Mouse (Mus musculus): ENCODE measurements around the gene Mapkap1. TPM values are rescaled to one million over a fixed set of nuclear protein-coding genes. Genes with fewer than 3 reads are reported as not detected.
A peak's percentile ranks its signal among the peaks of the same experiment; 100 is the strongest.

Gene Mapkap1
- total and polyA plus RNA-seq, 3 experiments = 37.4 to 90.0 (median 60.9) TPM

GRCm38 (mm10) chr2:34668440-34669191, 262.0 kb downstream of the Mapkap1 start:
- Histone ChIP-seq H3K36me3 (replicated peaks) (peaks cover 16% of the 10 kb centered on the region), H3K4me1 (ENCODE audit: insufficient read depth, low read depth, low read length) (peaks cover 15% of the 10 kb centered on the region), H3K4me3 (ENCODE audit: low read depth, low read length) (no peak overlapping the region), H3K9me3 (replicated peaks) (no peaks in the 10 kb centered on the region), H3K27me3 (ENCODE audit: insufficient read depth, low read length) (peaks cover 43% of the 10 kb centered on the region)
- DNase-seq (ENCODE audit: low spot score) (no peak), ATAC-seq (ENCODE audit: extremely low read depth, insufficient number of reproducible peaks, low FRiP score, poor library complexity, severe bottlenecking) (no peak)
- no peak for TF ChIP-seq GATA2 (IDR thresholded peaks at IDR 0.05; ENCODE audit: borderline replicate concordance, low read depth, low read length)
- no peak for TF ChIP-seq POLR2AphosphoS5 (IDR thresholded peaks at IDR 0.05; ENCODE audit: insufficient replicate concordance, low read depth, low read length)
- TF ChIP-seq GATA1 (IDR thresholded peaks at IDR 0.05; ENCODE audit: borderline replicate concordance, low read length) = no peak
- no peak for TF ChIP-seq TAL1 (conservative IDR thresholded peaks at IDR 0.05; ENCODE audit: low read depth, low read length)
- TF ChIP-seq CTCF (IDR thresholded peaks at IDR 0.05; ENCODE audit: low read depth, low read length) = no peak

- H3K9me3 ChIP-seq (replicated peaks) = no peaks in the 10 kb centered on the region
- ATAC-seq (ENCODE audit: extremely low read depth, insufficient number of reproducible peaks, low FRiP score, poor library complexity, severe bottlenecking) = no peak
- H3K36me3 ChIP-seq (replicated peaks) = peaks cover 23% of the 10 kb centered on the region
- TF ChIP-seq CTCF (IDR thresholded peaks at IDR 0.05; ENCODE audit: low read depth, low read length) = no peak
- TF ChIP-seq GATA1 (IDR thresholded peaks at IDR 0.05; ENCODE audit: borderline replicate concordance, low read length) = no peak
- no peak for TF ChIP-seq GATA2 (IDR thresholded peaks at IDR 0.05; ENCODE audit: borderline replicate concordance, low read depth, low read length)
- TF ChIP-seq POLR2AphosphoS5 (IDR thresholded peaks at IDR 0.05; ENCODE audit: insufficient replicate concordance, low read depth, low read length) = no peak
- TF ChIP-seq TAL1 (conservative IDR thresholded peaks at IDR 0.05; ENCODE audit: low read depth, low read length) = no peak
- peaks cover 37% of the 10 kb centered on the region for H3K27me3 ChIP-seq (ENCODE audit: insufficient read depth, low read length)
- no peak for DNase-seq (ENCODE audit: low spot score)
- peaks cover 15% of the 10 kb centered on the region for H3K4me1 ChIP-seq (ENCODE audit: insufficient read depth, low read depth, low read length)
- H3K4me3 ChIP-seq (ENCODE audit: low read depth, low read length) = no peak overlapping the region
Measured at GRCm38 (mm10) chr2:34669203-34669746, 262.7 kb downstream of the Mapkap1 start.

GRCm38 (mm10) chr2:34670470-34670869, 263.9 kb downstream of the Mapkap1 start:
- Histone ChIP-seq H3K36me3 (replicated peaks) (peaks cover 32% of the 10 kb centered on the region), H3K4me1 (ENCODE audit: insufficient read depth, low read depth, low read length) (peaks cover 15% of the 10 kb centered on the region), H3K4me3 (ENCODE audit: low read depth, low read length) (no peak overlapping the region), H3K9me3 (replicated peaks) (no peaks in the 10 kb centered on the region), H3K27me3 (ENCODE audit: insufficient read depth, low read length) (peaks cover 28% of the 10 kb centered on the region)
- DNase-seq (ENCODE audit: low spot score) (no peak), ATAC-seq (ENCODE audit: extremely low read depth, insufficient number of reproducible peaks, low FRiP score, poor library complexity, severe bottlenecking) (no peak)
- TF ChIP-seq TAL1 (conservative IDR thresholded peaks at IDR 0.05; ENCODE audit: low read depth, low read length) (no peak), POLR2AphosphoS5 (IDR thresholded peaks at IDR 0.05; ENCODE audit: insufficient replicate concordance, low read depth, low read length) (no peak), CTCF (IDR thresholded peaks at IDR 0.05; ENCODE audit: low read depth, low read length) (no peak), GATA2 (IDR thresholded peaks at IDR 0.05; ENCODE audit: borderline replicate concordance, low read depth, low read length) (no peak), GATA1 (IDR thresholded peaks at IDR 0.05; ENCODE audit: borderline replicate concordance, low read length) (no peak)

- H3K4me1 ChIP-seq (ENCODE audit: insufficient read depth, low read depth, low read length) = peaks cover 15% of the 10 kb centered on the region
- ATAC-seq (ENCODE audit: extremely low read depth, insufficient number of reproducible peaks, low FRiP score, poor library complexity, severe bottlenecking) = no peak
- H3K36me3 ChIP-seq (replicated peaks) = peaks cover 43% of the 10 kb centered on the region
- peak overlapping the region; percentile 62; the same call in 1 of the 2 replicates for H3K4me3 ChIP-seq (ENCODE audit: low read depth, low read length)
- no peaks in the 10 kb centered on the region for H3K9me3 ChIP-seq (replicated peaks)
- H3K27me3 ChIP-seq (ENCODE audit: insufficient read depth, low read length) = peaks cover 22% of the 10 kb centered on the region
- TF ChIP-seq GATA1 (IDR thresholded peaks at IDR 0.05; ENCODE audit: borderline replicate concordance, low read length) (no peak), POLR2AphosphoS5 (IDR thresholded peaks at IDR 0.05; ENCODE audit: insufficient replicate concordance, low read depth, low read length) (no peak), CTCF (IDR thresholded peaks at IDR 0.05; ENCODE audit: low read depth, low read length) (no peak), TAL1 (conservative IDR thresholded peaks at IDR 0.05; ENCODE audit: low read depth, low read length) (no peak), GATA2 (IDR thresholded peaks at IDR 0.05; ENCODE audit: borderline replicate concordance, low read depth, low read length) (no peak)
- DNase-seq (ENCODE audit: low spot score) = peak; percentile 36
Measured at GRCm38 (mm10) chr2:34671385-34672026, 264.9 kb downstream of the Mapkap1 start.

GRCm38 (mm10) chr2:34673846-34674245, 267.3 kb downstream of the Mapkap1 start:
- no peak for DNase-seq (ENCODE audit: low spot score)
- no peak for TF ChIP-seq POLR2AphosphoS5 (IDR thresholded peaks at IDR 0.05; ENCODE audit: insufficient replicate concordance, low read depth, low read length)
- no peak for TF ChIP-seq GATA2 (IDR thresholded peaks at IDR 0.05; ENCODE audit: borderline replicate concordance, low read depth, low read length)
- no peak for TF ChIP-seq CTCF (IDR thresholded peaks at IDR 0.05; ENCODE audit: low read depth, low read length)
- TF ChIP-seq GATA1 (IDR thresholded peaks at IDR 0.05; ENCODE audit: borderline replicate concordance, low read length) = no peak
- TF ChIP-seq TAL1 (conservative IDR thresholded peaks at IDR 0.05; ENCODE audit: low read depth, low read length) = no peak
- H3K36me3 ChIP-seq (replicated peaks) = peaks cover 66% of the 10 kb centered on the region
- no peak for ATAC-seq (ENCODE audit: extremely low read depth, insufficient number of reproducible peaks, low FRiP score, poor library complexity, severe bottlenecking)
- peaks cover 12% of the 10 kb centered on the region for H3K4me1 ChIP-seq (ENCODE audit: insufficient read depth, low read depth, low read length)
- H3K27me3 ChIP-seq (ENCODE audit: insufficient read depth, low read length) = peaks cover 7% of the 10 kb centered on the region
- H3K4me3 ChIP-seq (ENCODE audit: low read depth, low read length) = no peak overlapping the region
- no peaks in the 10 kb centered on the region for H3K9me3 ChIP-seq (replicated peaks)

Other genes starting within 250 kb of the Mapkap1 start
- gene Pbx3, start 33.6 kb upstream of the Mapkap1 start, total RNA-seq (2014; fragmentation: Nextera tagmentation) = 40.0 and 43.3 TPM in 2 replicates
- 15.9 and 17.4 TPM in 2 replicates for gene Pbx3, start 33.6 kb upstream of the Mapkap1 start, total RNA-seq (2017)
- gene Pbx3, start 33.6 kb upstream of the Mapkap1 start, polyA plus RNA-seq (2012) = 8.9 and 13.6 TPM in 2 replicates

Measured in G1E (cell line).